Mouse (Mus musculus) hindlimb bud, embryonic 11.5 days (tissue): ENCODE results near the gene Kcnc1.

Source experiments
- DNase-seq: peaks from one replicate; pipeline ENCODE4 v3.0.0-alpha.2; 2012; ENCODE audit warnings: low read depth, low spot score; ENCODE audit errors: extremely low spot score

Kcnc1 gene

GRCm38 (mm10) chr7:46418102-46418622, 21.9 kb downstream of the Kcnc1 start:
- DNase-seq: no peak

GRCm38 (mm10) chr7:46421535-46421934, 25.2 kb downstream of the Kcnc1 start:
- no peak for DNase-seq

DNA sequence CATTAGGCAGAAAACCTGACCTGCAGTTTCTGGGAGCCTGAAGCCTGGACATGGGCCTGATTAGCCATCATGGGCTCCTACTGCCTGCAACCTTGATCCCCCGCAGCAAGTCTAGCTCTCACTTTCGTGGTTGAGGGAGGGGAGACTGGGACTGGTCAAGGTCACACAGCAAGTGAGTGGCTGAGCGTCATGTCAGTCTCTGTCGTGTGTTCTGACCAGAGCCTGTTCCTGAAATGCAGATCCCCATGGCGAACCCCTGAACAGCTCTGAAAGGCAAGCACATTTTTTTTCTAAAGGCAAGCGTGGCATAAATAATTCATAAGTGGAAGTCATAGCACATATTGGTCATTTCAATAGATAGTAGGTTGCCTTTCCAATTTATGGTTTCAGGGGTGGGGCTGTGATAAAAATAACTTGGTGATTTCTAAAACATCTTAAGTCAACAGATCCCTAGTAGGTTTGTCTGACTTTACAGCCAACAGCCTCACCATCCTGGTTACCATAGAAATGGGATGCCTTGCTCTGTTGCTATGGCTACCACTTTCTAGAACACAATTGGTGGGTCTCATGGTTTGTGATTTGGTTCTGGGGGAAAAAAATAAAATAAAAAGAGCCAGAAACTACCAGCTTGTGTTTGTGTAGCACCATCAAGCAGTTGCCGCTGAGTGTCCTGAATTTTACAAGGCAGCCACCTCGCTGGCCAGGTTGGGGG, 25.9 kb downstream of the Kcnc1 start:
- DNase-seq: no peak

DNA sequence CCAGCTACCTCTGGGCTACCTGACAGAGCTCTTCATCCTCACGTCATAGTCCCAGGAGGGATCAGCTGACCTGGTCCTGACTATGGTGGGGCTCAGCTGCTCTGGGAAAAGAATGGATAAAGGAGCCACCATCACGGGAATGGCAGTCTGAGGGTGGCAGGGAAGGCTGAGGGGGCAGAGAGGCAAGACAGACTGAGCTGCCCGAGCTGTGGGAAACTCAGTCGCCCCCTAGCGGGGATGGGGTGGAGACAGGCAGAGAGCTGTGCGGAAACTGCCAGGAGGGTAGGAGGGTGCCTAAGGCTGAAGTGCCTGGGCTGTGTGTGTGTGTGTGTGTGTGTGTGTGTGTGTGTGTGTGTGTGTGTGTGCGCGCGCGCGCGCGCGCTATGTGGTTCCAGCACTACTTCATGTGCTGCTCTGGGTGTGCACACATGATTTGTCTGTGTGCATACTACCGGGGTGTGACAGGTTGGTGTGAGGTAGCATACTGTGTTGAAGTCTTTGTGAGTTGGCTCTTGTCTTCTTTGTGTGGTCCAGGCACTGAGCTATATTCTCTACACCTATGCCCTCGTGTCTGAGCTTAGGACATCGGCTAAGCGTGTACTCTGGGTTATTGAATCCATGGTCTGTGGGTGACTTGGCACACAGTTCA, 26.6 kb downstream of the Kcnc1 start:
- no peak for DNase-seq

GRCm38 (mm10) chr7:46423951-46424350, 27.7 kb downstream of the Kcnc1 start:
- DNase-seq: no peak

DNA sequence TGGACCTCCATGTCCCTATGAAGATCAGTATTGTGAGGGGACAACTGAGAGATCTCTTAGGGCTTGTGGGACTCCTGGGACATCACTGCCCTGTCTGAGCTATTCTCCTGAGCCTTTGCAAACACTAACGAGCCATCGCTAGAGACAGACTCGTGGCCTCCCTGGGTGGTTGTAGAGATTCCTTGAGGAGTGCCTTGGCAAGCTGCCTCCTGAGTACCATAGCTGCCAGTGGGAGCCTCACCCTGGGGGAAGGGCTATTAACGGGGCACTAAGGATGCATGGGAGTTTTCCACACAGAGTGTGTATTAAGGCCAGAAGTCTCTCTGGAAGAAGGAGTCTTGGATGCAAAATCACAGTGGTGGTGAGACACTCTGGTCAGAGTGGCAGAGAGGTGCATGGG, 28.7 kb downstream of the Kcnc1 start:
- no peak for DNase-seq

DNA sequence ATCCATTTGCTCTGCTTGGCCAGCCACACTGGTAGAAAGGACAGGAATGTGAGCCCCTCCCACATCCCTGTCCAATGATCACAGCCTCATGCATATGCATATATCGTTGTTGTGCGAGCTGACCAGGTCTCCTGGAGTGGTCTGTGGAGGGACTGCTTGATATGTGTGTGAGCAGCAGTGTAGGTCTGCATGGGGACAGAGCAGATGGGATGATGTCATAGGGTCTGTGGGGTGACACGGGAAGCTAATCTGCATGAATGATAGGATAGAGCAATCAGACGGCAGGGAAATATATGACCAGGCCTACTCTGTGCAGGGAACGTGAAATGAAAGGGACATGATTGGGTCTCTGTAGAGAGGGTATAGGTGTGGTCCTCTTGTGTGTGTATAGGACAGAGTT, 37.6 kb downstream of the Kcnc1 start:
- DNase-seq: no peak

DNA sequence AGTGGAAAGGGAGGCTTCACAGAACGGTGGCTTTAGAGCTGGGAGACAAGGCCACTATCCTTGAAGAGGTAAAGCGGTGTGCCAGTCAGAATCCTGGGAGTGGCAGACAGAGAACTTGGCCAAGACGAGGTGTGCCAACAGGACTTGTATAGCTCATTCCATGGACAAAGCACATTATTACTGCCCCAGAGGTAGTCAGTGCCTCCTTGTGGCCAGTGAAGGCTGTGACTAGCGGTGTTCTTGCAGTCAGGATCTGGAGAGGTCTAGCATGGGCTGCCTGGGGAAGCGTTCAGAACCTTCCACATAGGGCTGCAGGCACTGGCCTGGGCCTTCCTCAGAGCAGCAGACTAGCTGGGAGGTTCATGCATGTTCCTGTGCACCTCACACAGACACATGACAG, 39.5 kb downstream of the Kcnc1 start:
- no peak for DNase-seq

DNA sequence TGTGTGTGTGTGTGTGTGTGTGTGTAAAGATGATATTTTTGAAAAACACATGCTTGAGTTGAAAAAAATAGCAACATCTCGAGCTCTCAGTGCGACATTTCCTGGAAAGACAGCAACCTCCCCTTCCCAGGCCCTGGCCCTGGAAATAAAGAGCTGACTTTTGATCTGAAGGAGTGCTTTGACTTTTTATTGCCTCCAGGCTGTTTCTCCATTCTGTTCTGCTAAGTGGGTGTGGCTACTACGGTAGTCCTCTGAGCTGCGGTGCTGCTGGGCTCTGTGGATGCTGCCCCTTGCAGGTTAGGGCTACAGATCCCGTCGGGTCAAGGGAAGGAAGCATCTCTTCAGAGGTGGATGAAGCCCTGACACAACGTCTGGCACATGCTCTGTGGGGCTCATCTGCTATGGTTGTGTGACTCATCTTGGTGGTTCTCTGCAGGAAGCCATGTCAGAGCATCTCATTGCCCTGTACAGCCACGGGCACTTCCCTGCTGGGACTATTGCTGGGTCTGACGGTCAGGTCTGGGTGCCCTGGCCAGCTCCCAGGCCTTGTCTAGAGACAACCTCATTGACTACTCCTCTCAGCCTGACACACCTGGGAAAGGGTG, 42.3 kb downstream of the Kcnc1 start:
- no peak for DNase-seq

DNA sequence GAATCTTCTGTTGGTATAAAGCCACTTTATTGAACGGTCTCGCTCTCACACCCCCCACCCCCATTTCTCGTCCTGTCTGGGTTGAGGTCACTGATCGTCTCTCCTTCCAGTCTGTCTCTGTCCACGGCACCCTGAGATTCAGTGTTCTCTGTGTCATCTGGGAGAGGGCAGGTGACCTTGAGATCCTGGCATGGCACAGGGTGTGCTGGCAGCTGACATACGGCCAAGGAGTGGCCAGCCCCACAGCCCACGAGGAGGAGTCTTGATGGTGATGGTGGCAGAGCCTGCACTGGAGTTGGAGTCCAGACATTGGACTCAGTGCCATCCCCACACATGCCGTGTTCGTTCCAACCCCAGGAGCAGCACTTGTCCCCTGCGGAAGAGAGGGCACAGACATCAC, 46.9 kb downstream of the Kcnc1 start:
- no peak for DNase-seq

DNA sequence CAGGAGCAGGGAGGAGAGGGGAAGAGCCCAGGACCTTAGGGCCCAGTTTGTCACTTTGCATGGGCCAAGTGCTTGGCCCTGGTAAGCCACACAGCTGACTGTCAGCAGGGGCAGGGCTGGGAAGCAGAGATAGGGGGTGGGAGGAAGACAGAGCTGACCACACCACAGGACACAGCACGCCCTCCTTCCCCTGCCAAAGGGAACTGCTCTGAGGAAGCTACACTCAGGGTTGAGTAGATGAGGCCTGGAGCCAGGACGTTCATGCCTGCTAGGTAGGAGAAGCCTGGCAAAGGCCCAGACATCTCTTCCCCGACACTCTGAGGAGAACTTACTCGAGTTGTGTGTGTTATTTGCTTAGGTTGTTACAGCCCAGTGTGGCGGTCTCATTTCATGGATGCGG, 49.6 kb downstream of the Kcnc1 start:
- DNase-seq: no peak

DNA sequence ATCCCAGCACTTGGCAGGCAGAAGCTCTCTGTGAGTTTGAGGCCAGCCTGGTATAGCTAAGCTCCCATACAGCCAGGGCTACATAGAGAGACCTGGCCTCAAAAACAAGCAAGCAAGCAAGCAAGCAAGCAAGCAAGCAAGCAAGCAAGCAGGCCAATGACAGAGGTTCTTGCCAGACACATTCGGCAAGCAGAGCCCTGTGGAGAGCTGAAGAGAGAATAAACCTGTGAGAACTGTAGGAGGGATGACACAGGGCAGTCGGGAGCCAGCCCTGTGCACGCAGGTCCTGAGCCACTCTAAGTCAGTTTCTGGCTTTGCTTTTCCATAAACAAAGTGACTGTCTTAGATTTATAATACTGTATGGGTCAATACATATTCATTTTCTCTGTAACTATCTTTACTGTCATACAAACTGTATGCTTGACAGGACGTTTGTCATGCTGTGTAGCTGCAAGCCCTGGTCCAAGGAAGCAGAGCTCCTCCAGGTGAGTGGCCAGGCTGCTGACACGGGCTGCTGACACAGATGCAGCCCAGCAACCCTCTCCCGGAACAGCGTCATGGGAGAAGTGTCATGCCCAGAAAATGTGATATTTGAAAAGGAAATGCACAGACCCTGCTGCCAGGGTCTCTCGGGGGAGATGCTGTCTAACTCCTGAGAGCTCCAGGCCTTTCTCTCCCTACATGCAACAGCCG, 51.3 kb downstream of the Kcnc1 start:
- no peak for DNase-seq

- DNase-seq: no peak
These were observed 52.8 kb downstream of the Kcnc1 start for GRCm38 (mm10) chr7:46448922-46449645.

DNA sequence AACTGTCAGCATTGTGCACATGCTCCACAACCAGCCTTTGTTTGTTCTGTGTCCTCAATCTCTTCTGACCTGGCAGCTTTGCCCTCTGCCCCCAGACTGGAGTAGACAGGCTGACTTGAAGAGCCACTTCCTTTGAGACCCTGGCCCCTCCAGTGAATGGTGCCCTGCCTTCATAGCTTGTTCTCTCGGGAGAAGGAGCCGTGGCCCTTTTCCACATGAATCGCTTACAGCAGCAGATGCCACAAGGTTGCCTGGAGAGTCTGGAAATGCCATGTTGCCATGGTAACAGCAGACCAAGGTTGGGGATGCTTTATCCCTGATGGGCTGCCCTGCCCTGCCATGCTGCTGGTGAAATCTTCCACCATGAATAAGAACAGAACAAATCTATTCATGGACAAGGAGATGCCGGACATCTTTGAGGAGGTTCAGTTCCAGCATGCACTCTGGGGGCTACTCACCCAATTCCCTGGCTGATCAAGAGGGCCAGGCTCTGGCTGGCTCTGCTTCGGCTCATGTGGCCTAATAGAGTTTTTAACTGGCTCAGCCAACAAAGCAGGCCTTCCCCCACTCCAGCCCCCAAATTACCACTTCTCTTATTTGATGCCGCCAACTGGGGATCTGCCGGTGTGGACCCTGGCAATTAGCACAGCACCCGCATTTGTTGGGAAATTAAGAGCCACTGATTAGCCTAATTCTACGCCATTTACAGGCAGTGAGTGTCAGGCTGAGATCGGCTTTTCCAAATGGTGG, 57.8 kb downstream of the Kcnc1 start:
- no peak for DNase-seq

- no peak for DNase-seq
These were observed 61.6 kb downstream of the Kcnc1 start for GRCm38 (mm10) chr7:46457889-46458288.

GRCm38 (mm10) chr7:46459200-46459599, 62.9 kb downstream of the Kcnc1 start:
- no peak for DNase-seq

- no peak for DNase-seq
These were observed 63.4 kb downstream of the Kcnc1 start for GRCm38 (mm10) chr7:46459605-46460245.

DNA sequence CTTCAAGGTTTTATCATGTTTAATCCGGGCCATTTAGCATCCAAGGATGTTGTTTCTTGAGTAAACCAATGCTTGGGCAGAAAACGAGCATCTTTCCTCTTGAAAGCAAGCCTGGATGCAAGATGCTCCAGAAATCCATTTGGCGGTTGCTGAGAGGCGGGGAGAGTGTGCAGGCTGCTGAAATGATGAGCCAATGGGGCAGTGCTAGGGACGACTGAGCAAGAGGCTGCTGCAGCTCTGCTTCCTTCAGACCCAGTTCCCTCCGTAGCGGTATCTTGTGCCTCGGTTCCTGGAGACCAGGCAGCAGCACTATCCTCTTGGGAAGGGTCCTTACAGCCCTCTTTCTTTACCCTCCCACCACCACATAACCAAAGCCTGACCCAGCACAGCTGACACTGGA, 66.0 kb downstream of the Kcnc1 start:
- DNase-seq: no peak

- no peak for DNase-seq
These were observed 66.8 kb downstream of the Kcnc1 start for GRCm38 (mm10) chr7:46463136-46463535.
